Mouse (Mus musculus) limb, embryonic 14.5 days (tissue): ENCODE results near the gene Mrpl43. TPM values are rescaled to one million over a fixed set of nuclear protein-coding genes. Genes with fewer than 3 reads are reported as not detected.

Experiments
- ATAC-seq: fragments of 200-750 bp; cut with Nextera tagmentation; 2 replicates; pipeline ENCODE4 v1.8.0; 2017; ENCODE audit warnings: low read depth, moderate number of reproducible peaks, moderate TSS enrichment; ENCODE audit not compliant: low FRiP score
- DNase-seq: peaks from one replicate; pipeline ENCODE4 v3.0.0-alpha.2; 2015; ENCODE audit warnings: low spot score
- H3K27ac ChIP-seq: fragments of 300-500 bp; sonication (generic); replicated peaks from 2 replicates; pipeline ENCODE4 v1.5.1; 2014; ENCODE audit warnings: low read depth, mild to moderate bottlenecking, low read length, moderate library complexity, mixed read lengths
- H3K27me3 ChIP-seq: fragments of 300-500 bp; sonication (generic); 2 replicates; pipeline ENCODE4 v1.6.1; 2014; ENCODE audit warnings: low read length, mixed read lengths; ENCODE audit not compliant: control insufficient read depth, insufficient read depth
- H3K36me3 ChIP-seq: fragments of 300-500 bp; sonication (generic); 2 replicates; pipeline ENCODE4 v1.6.1; 2014; ENCODE audit warnings: mild to moderate bottlenecking, low read length, moderate library complexity, mixed read lengths; ENCODE audit not compliant: control insufficient read depth, insufficient read depth
- H3K4me1 ChIP-seq: fragments of 300-500 bp; sonication (generic); 2 replicates; pipeline ENCODE4 v1.6.1; 2014; ENCODE audit warnings: antibody characterized with exemption, low read length, mixed read lengths; ENCODE audit not compliant: control insufficient read depth, insufficient read depth
- H3K4me2 ChIP-seq: fragments of 300-500 bp; sonication (generic); replicated peaks from 2 replicates; pipeline ENCODE4 v1.6.1; 2014; ENCODE audit warnings: low read depth, mild to moderate bottlenecking, low read length, moderate library complexity; ENCODE audit not compliant: severe bottlenecking
- H3K4me3 ChIP-seq: fragments of 300-500 bp; sonication (generic); replicated peaks from 2 replicates; pipeline ENCODE4 v1.5.1; 2014; ENCODE audit warnings: low read length
- H3K9ac ChIP-seq: fragments of 300-500 bp; sonication (generic); 2 replicates; pipeline ENCODE4 v1.6.1; 2014; ENCODE audit warnings: mild to moderate bottlenecking, low read depth, low read length, moderate library complexity; ENCODE audit not compliant: severe bottlenecking
- H3K9me3 ChIP-seq: fragments of 300-500 bp; sonication (generic); 2 replicates; pipeline ENCODE4 v1.6.1; 2016; ENCODE audit warnings: low read length; ENCODE audit not compliant: control insufficient read depth
- POLR2A ChIP-seq: fragments of 200-500 bp; IDR thresholded peaks from 2 replicates; pipeline ENCODE4 v1.8.0; 2012; ENCODE audit warnings: inconsistent platforms, mild to moderate bottlenecking, moderate library complexity, borderline replicate concordance; ENCODE audit not compliant: insufficient read depth, insufficient read length; ENCODE audit errors: extremely low read depth
- WGBS: fragments of 180-500 bp; shearing (Covaris S2); extraction: QIAGEN DNeasy Blood & Tissue Kit; methylation state at CpG from one replicate; pipeline ENCODE4 v1.1.7; 2014; 5-methylcytosine and 5-hydroxymethylcytosine counted together
- polyA plus RNA-seq, 2 experiments: library from polyadenylated mRNA; depleted of rRNA in 1 of 2; stranded (reverse) in 1 of 2; unstranded in 1 of 2; fragments of >200 nt; fragmentation: Nextera tagmentation in 1 of 2; extraction: Ambion mirVana in 1 of 2; gene quantifications; 2 replicates each; pipeline versions ENCODE4 v1.2.1 to v1.2.3; 2012 to 2014

Mrpl43 gene
- polyA plus RNA-seq, 2 experiments, result 55.0 to 67.6 TPM

- H3K36me3 ChIP-seq, result peaks cover 24% of the 10 kb centered on the region
- 0 out of 2 replicates have a peak, but pooled peaks cover 4% of the 10 kb centered on the region for H3K4me1 ChIP-seq
- H3K9ac ChIP-seq, result no peak overlapping the region
- ATAC-seq (peak; percentile 21; the same call in 1 of the 2 replicates), DNase-seq (peak; percentile 91)
- no peak overlapping the region for H3K27ac ChIP-seq
- H3K9me3 ChIP-seq, result no peaks in the 10 kb centered on the region
- 17% methylated on average over 4 of the region's 4 CpGs for WGBS
- H3K27me3 ChIP-seq, result no peaks in the 10 kb centered on the region
- H3K4me3 ChIP-seq, result no peak overlapping the region
- H3K4me2 ChIP-seq, result no peak overlapping the region
- no peak for TF ChIP-seq POLR2A
These were observed 25.5 kb upstream of the Mrpl43 start for GRCm38 (mm10) chr19:45031780-45032179.

- 42% methylated on average over 20 of the region's 20 CpGs for WGBS
- no peaks in the 10 kb centered on the region for H3K27me3 ChIP-seq
- 0 out of 2 replicates have a peak overlapping the region, but pooled peaks have one; percentile 6 for H3K4me3 ChIP-seq
- H3K27ac ChIP-seq, result no peak overlapping the region
- H3K36me3 ChIP-seq, result peaks cover 31% of the 10 kb centered on the region
- DNase-seq (peak; percentile 85), ATAC-seq (no peak; the same call in 1 of the 2 replicates)
- H3K9ac ChIP-seq, result no peak overlapping the region
- no peak for TF ChIP-seq POLR2A
- H3K4me2 ChIP-seq, result peak overlapping the region; percentile 38
- H3K4me1 ChIP-seq, result 0 out of 2 replicates have a peak, but pooled peaks cover 4% of the 10 kb centered on the region
- H3K9me3 ChIP-seq, result no peaks in the 10 kb centered on the region
These were observed 24.8 kb upstream of the Mrpl43 start for GRCm38 (mm10) chr19:45030746-45031693.

- H3K9ac ChIP-seq, result no peak overlapping the region
- DNase-seq (no peak), ATAC-seq (0 out of 2 replicates have a peak, but pooled peaks have one; percentile 1)
- TF ChIP-seq POLR2A, result no peak
- no peak overlapping the region for H3K27ac ChIP-seq
- H3K4me3 ChIP-seq, result no peak overlapping the region
- H3K27me3 ChIP-seq, result no peaks in the 10 kb centered on the region
- H3K36me3 ChIP-seq, result peaks cover 40% of the 10 kb centered on the region
- H3K4me2 ChIP-seq, result no peak overlapping the region
- H3K4me1 ChIP-seq, result 0 out of 2 replicates have a peak, but pooled peaks cover 4% of the 10 kb centered on the region
- 40% methylated on average over 8 of the region's 8 CpGs for WGBS
- no peaks in the 10 kb centered on the region for H3K9me3 ChIP-seq
These were observed 23.9 kb upstream of the Mrpl43 start for GRCm38 (mm10) chr19:45030111-45030510.

- WGBS, result 61% methylated on average over 9 of the region's 9 CpGs
- Histone ChIP-seq H3K9me3 (no peaks in the 10 kb centered on the region), H3K9ac (no peak overlapping the region), H3K4me1 (0 out of 2 replicates have a peak, but pooled peaks cover 4% of the 10 kb centered on the region), H3K4me3 (no peak overlapping the region), H3K27ac (no peak overlapping the region), H3K27me3 (no peaks in the 10 kb centered on the region), H3K4me2 (no peak overlapping the region), H3K36me3 (peaks cover 46% of the 10 kb centered on the region)
- ATAC-seq (no peak), DNase-seq (no peak)
- TF ChIP-seq POLR2A, result no peak
These were observed 23.3 kb upstream of the Mrpl43 start for GRCm38 (mm10) chr19:45029571-45029970.

GRCm38 (mm10) chr19:45028746-45029145 lies 22.5 kb upstream of the Mrpl43 start:
- H3K4me1 ChIP-seq, result 0 out of 2 replicates have a peak, but pooled peaks cover 4% of the 10 kb centered on the region
- H3K4me3 ChIP-seq, result no peak overlapping the region
- no peak for TF ChIP-seq POLR2A
- H3K9ac ChIP-seq, result no peak overlapping the region
- DNase-seq, result no peak
- 64% methylated on average over 19 of the region's 19 CpGs for WGBS
- no peak overlapping the region for H3K27ac ChIP-seq
- H3K9me3 ChIP-seq, result no peaks in the 10 kb centered on the region
- ATAC-seq, result no peak
- H3K27me3 ChIP-seq, result no peaks in the 10 kb centered on the region
- no peak overlapping the region for H3K4me2 ChIP-seq
- peaks cover 52% of the 10 kb centered on the region for H3K36me3 ChIP-seq
